Mouse (Mus musculus) G1E (cell line): ENCODE results near the gene Gmppb.

Experiments
- CTCF ChIP-seq: IDR thresholded peaks from 2 replicates; pipeline ENCODE4 v1.5.1; 2012; ENCODE audit warnings: low read depth, low read length, inconsistent platforms, mixed read lengths
- GATA1 ChIP-seq: IDR thresholded peaks from 2 replicates; pipeline ENCODE4 v1.6.1; 2012; ENCODE audit warnings: borderline replicate concordance, low read length, inconsistent platforms, mixed read lengths

- TF ChIP-seq CTCF = no peak
- no peak for TF ChIP-seq GATA1
Measured at GRCm38 (mm10) chr9:108090611-108091120, 41.6 kb downstream of the Gmppb start.
